Mouse (Mus musculus) mature B cell (primary cell): ENCODE data around the gene Nuak2.

Experiments
- in situ Hi-C: fragments of 300-500 bp; cut with MboI; formaldehyde crosslinking; loops from 2 replicates; pipeline ENCODE4 v1.14.3; 2019

Gene Nuak2

GRCm38 (mm10) chr1:132377055-132377365 is 61.1 kb downstream of the Nuak2 start:
- in situ Hi-C loops = no loop called here

- in situ Hi-C loops = no loop called here
Measured at GRCm38 (mm10) chr1:132377811-132378210, 61.9 kb downstream of the Nuak2 start.

GRCm38 (mm10) chr1:132380550-132381100 is 64.7 kb downstream of the Nuak2 start:
- in situ Hi-C loops = no loop called here

GRCm38 (mm10) chr1:132381929-132382328 is 66.0 kb downstream of the Nuak2 start:
- in situ Hi-C loops = no loop called here
